Mouse (Mus musculus): ENCODE data around the gene Rtf2. TPM values are rescaled to one million over a fixed set of nuclear protein-coding genes. Genes with fewer than 3 reads are reported as not detected.

The Rtf2 gene
- polyA plus RNA-seq (2012; rRNA removed) = 27.9 and 33.0 TPM in 2 replicates

GRCm38 (mm10) chr2:172439843-172440639, at the start of gene Rtf2:
TSS of gene Rtf2 (plus strand) at chr2:172440556.

GRCm38 (mm10) chr2:172393391-172394051, 46.8 kb upstream of the Rtf2 start, which contains the start of gene Cass4:
TSS of gene Cass4 (plus strand) at chr2:172393794.

GRCm38 (mm10) chr2:172458496-172458895, 18.1 kb downstream of the Rtf2 start, which contains the start of gene Gcnt7:
TSS of gene Gcnt7 (minus strand) at chr2:172458596.

GRCm38 (mm10) chr2:172472318-172472717, 32.0 kb downstream of the Rtf2 start, which contains the start of gene Fam209:
TSS of gene Fam209 (plus strand) at chr2:172472520.

Other genes with a start within 250 kb of the Rtf2 start
- not detected in 2 replicates for gene Mc3r, start 192.1 kb upstream of the Rtf2 start, polyA plus RNA-seq (2012; rRNA removed)
- 27.9 and 29.0 TPM in 2 replicates for gene Fam210b, start 95.0 kb upstream of the Rtf2 start, polyA plus RNA-seq (2012; rRNA removed)
- 6.8 and 7.9 TPM in 2 replicates for gene Aurka, start 70.0 kb upstream of the Rtf2 start, polyA plus RNA-seq (2012; rRNA removed)
- 27.8 and 28.7 TPM in 2 replicates for gene Cstf1, start 69.9 kb upstream of the Rtf2 start, polyA plus RNA-seq (2012; rRNA removed)
- gene Cass4, start 46.8 kb upstream of the Rtf2 start, polyA plus RNA-seq (2012; rRNA removed) = 0.43 and 0.50 TPM in 2 replicates
- gene Gcnt7, start 18.0 kb downstream of the Rtf2 start, polyA plus RNA-seq (2012; rRNA removed) = not detected in 2 replicates
- 0.19 and 0.24 TPM in 2 replicates for gene Fam209, start 32.0 kb downstream of the Rtf2 start, polyA plus RNA-seq (2012; rRNA removed)
- not detected in 2 replicates for gene Tfap2c, start 109.0 kb downstream of the Rtf2 start, polyA plus RNA-seq (2012; rRNA removed)